Mouse (Mus musculus): ENCODE measurements around the gene Myt1l.

- TF ChIP-seq CTCF (IDR thresholded peaks at IDR 0.05; ENCODE audit: borderline replicate concordance, control insufficient read depth, extremely low read depth, insufficient read depth, low read length, poor library complexity): no peak
- TF ChIP-seq POLR2A (IDR thresholded peaks at IDR 0.05; ENCODE audit: control insufficient read depth, extremely low read depth, insufficient read depth, low read length, poor library complexity): no peak
These were observed 287.9 kb downstream of the Myt1l start for GRCm38 (mm10) chr12:29816130-29816529.

All from thymus, adult 2 months (tissue).